Mouse (Mus musculus) ZHBTc4 (cell line): ENCODE data around the gene Ing1.

Source experiments
- DNase-seq: peaks from one replicate; pipeline ENCODE4 v3.0.0-alpha.2; 2011; ENCODE audit warnings: low read depth, low spot score

The Ing1 gene

DNA sequence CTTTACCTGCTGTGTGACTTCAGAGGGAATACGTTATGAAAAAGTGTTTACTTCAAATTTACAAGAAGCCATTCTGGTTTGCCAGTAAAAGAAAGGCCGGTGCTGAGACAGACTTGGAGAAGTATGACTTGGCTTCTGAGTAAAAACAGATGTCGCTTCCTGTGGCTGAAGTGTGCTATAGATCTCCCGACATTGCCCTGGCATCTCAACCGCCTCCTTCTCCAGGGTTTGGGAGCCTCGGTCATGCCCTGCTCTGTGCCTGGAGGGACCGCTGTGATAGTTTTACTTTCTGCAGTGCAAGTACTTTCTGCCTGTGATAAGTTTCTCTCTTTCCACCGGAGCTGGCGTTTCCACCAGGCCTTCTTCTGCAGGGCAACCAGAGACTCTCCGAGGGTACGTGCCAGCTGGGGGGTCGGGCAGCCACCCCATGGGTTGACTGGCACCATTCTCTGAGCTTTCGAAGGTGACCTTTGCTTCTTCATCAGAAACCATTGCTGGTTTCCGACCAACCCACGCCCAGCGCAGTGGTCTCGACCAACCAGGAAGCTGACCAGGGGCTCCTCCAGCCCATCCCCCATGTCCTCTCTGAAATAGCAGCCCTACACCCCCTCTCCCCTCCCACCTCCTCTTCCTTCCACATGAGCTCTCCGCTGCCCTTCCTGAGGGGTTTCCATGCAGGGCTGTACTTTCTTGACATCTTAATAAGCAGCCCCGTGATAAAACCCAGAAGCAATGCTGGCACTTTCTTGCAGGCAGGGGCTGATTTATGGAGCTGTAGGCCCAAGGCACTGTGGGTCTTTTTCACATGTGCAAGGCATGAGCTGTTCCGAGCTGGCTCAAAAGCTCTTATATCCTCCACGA, 30.4 kb downstream of the Ing1 start:
- DNase-seq: no peak

DNA sequence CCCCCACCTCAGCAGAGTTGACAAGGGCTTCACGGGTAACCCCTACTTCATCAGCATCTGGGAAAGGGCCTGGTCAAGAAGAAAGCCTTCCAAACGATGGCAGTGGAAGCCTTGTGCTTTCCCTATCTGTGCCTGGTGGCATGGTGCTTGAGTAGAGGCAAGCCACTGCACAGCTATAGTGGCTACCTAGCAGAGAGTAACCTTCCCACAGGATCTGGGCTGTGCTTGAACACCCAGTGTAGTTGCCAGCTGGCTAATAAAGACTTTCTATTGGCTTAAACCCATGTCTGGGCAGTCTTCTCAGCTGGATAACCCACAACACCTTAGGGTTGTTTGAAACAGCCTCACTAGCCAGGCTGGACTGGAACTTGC, 31.0 kb downstream of the Ing1 start:
- no peak for DNase-seq

DNA sequence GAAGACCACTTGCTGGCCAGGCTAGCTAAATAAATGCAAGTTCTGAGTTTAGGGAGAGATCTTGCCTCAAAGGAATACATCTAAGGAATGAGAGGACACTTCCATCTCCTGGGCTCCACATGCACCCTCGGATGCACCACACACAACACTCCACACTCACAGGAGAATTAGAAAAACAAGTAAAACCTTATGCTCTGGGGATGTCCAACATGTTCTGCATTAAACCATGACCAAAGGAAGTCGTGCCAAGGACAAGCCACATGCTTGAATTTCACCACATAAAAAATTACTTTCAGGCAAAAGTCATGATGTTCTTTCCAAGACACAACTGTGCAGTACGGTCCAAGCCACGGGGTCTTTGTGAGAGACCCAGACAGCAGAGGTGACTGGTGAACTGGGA, 36.5 kb downstream of the Ing1 start:
- DNase-seq: no peak

DNA sequence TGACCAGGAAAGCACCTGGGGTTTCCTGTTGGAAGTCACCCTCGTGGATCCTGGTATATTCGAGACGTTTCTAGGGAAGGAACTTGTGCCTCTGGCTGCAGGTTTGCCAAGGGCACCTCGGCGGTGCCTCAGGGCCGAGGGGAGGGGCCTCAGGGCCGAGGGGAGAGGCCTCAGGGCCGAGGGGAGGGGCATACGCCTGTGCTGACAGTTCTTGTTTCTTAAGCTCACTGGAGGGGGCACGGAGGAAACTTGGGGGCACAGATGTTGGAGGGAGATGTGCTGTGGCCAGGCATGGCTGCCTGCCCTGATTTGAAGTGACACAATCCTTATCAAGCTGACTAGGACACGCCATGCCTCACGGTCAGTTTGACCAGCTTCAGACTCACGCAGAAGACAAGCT, 36.9 kb downstream of the Ing1 start:
- peak; percentile 77 for DNase-seq

DNA sequence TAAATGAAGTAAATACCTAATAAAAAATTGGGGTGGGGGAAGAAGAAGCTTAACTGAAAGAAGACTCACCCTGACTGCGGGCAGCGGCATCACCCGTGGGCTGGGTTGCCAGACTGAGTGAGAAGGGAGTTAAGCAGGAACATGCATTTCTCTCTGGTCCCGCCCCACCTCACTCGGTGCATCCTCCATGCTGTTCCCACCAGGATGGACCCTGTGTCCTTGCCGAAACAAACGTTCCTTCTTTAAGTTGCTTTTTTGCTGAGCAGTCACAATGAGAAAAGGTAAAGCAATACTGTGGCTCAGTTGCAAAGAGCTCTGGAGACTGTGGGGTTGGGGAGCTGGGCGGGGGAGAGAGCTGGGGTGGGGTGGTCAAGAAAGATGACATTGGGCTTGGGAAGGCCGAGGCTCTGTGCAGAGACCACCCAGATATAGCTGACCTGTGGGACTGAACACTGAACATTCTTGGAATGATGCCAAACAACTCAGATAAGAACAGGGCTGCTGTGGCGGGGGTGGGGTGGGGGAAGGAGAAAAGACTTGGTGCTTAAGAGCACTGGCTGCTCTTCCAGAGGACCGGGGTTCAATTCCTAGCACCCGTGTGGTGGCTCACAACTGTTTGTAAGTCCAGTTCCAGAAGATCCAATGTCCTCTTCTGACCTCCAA, 38.0 kb downstream of the Ing1 start:
- DNase-seq: no peak

DNA sequence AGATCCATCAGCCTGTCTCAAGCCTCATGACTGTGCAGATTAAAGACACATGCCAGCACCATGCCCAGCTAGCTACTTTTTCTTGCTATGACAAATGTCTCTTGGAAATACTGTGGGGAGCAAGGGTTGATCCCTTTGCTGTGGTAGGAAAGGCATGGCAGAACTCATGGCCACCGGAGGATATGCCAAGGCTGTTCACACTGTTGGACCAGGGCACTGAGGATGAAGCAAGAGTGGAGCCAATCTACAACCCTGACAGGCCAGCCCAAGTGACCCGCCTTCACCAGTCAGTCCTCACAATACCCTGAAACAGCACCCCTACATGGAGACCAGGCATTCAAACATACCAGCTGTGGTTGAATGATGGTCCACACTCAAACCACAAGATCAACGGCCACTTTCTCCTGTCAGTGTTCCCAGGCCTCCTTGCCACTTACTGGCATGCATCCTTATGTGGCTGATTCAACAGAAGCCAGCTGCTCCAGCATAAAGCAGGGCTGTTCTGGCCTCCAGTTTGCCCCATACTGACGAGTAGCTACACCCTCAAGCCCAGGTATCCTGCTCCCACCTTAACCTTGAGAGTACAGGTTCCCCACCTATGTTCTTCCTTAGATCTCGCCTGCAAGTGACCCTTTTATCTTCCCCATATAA, 45.1 kb downstream of the Ing1 start:
- no peak for DNase-seq

DNA sequence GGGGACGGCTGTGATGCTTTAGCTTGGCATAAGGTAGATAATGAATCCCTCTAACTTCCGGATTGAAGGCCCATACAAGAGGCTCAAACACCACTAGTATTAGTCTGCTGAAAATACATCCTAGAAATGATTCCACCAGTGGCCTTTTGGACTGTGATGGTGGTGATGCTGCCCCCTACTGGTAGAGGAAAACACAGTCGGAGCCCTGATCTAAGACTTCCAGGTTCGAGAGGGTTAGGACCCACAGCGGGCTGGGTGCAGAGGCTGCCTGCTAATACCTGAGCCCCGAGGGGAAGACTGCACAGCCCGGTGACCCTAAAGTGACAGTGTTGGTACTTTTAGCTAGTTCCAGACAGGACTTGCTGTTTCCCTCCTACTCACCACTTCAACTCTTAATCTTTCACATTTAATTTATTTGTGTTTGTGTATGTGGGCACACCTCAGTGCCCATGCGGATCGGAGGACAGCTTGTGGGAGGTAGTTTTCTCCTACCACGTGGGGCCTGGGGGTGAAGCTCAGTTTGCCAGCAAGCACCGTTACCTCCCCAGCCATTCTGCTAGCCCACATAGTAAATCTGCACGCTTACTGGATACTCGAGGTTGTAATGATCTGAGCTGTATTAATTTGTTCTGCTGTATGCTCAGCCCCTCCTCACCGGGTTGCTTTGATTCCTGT, 46.8 kb downstream of the Ing1 start:
- DNase-seq: peak; percentile 86

DNA sequence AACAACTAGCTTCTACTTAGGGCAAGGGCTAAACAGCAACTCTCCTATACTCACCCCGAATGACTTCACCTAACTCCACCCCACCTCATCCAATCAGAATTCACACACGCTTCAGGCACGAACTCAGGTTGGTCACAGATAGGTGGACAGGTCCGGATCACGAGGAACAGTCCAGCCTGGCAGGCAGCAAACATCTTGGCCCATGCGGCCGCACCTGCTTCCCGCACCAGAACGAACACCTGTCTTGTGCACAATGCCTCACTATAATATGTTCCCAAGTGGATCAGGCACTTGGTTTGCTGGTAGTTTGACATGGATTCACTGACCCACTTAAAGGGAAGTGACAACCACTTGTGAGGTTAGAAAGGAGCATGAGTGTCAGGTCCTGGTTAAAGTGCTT, 53.5 kb downstream of the Ing1 start:
- DNase-seq: peak; percentile 57
